Mouse (Mus musculus) embryonic stem cell, embryonic (primary cell): ENCODE data around the gene Ice1.

Experiments used
- CTCF ChIA-PET, 4 experiments: fragments of 300-600 bp in 2 of 4; fragments of 350-600 bp in 2 of 4; sonication (Branson Sonifier 250); formaldehyde crosslinking; loops; one replicate each; lab custom pipeline; 2022; ENCODE audit warnings: inconsistent platforms in 2 of 4; lab: Charles Lee
- POLR2A ChIA-PET, 4 experiments: fragments of 300-600 bp in 2 of 4; fragments of 350-600 bp in 2 of 4; sonication (Branson Sonifier 250); formaldehyde crosslinking; loops; one replicate each; lab custom pipeline; 2022; ENCODE audit warnings: antibody characterized with exemption in 4 of 4, inconsistent platforms in 1 of 4; lab: Charles Lee

Ice1 gene

DNA sequence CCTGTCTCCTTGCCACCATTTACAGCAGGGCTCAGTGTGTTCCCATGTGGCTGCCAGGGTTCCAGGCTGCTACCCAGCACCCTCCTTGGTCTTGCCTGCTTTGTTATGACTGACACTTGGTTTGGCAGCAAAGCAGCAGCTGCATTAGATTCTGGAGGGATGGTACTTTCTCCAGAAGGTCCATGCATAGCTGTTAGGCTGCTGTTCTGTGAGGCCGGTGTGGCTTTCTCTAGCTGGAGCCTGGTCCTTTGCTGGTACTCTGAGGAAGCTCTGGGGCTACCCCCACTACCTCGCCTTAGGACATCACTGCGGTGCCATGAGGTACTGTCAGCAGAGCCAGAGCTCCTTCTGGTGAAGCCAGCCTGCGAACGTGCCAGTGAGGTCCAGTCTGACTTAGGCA lies 32.1 kb downstream of the Ice1 start:
- CTCF ChIA-PET: interaction anchor here in 3 of 4 experiments (0.8 to 2.3 kb wide), 6 partner anchors 11 to 31 kb away, joined by 3 to 15 read pairs (median 4); no protein-coding TSS in a partner anchor
- POLR2A ChIA-PET: interaction anchor here in 2 of 4 experiments (0.6 to 1.4 kb wide), 4 partner anchors 11 to 273 kb away, joined by 3 read pairs; no protein-coding TSS in a partner anchor

DNA sequence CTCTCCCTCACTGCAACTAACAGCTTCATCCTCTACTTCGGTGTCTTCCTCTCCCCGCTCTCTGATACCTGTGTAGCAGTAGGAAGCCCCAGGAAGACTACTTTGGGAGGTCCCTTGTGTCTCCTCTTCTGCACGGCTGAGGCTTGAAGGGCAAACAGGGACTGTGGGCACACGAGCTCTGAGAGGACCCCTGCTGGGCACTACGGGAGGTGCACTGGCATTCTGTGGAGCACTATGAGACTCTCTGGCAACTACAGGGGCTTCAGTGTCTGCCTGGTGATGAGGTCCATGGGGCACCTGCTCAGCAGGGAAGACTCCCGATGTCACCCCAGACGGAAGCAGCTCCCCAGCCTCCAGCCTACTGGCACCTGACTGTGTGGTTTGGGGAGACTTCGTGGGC lies 32.7 kb downstream of the Ice1 start:
- ChIA-PET POLR2A (interaction anchor here in 1 of 4 experiments (1.2 kb wide), 1 partner anchor 17 kb away, joined by 3 read pairs; no protein-coding TSS in a partner anchor), CTCF (interaction anchor here in 3 of 4 experiments (0.5 to 2.3 kb wide), 10 partner anchors 11 to 1079 kb away, joined by 3 to 15 read pairs (median 3); no protein-coding TSS in a partner anchor)

DNA sequence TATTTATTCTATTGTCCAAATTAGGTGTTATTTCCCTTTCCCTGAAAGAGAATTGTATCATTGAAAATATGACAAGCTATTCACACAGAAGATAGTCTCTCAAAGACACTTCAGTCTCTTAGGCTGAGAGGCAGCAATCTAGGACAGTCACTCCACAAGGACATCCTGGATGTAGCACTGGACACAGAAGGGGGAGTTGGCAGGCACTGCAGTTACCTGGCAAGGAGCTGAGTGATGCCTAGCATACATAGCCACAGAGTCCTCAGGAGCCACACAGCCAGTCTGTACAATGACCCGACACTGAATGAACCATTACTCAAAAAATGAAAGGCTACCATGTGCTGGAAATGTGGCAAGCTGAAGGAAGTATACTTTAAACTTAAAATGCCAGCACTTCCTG lies 35.9 kb downstream of the Ice1 start:
- ChIA-PET POLR2A (interaction anchor here in 1 of 4 experiments (1.2 kb wide), 1 partner anchor 23 kb away, joined by 3 read pairs; no protein-coding TSS in a partner anchor), CTCF (interaction anchor here in 2 of 4 experiments (1.4 to 1.7 kb wide), 2 partner anchors 14 to 15 kb away, joined by 4 read pairs; no protein-coding TSS in a partner anchor)

DNA sequence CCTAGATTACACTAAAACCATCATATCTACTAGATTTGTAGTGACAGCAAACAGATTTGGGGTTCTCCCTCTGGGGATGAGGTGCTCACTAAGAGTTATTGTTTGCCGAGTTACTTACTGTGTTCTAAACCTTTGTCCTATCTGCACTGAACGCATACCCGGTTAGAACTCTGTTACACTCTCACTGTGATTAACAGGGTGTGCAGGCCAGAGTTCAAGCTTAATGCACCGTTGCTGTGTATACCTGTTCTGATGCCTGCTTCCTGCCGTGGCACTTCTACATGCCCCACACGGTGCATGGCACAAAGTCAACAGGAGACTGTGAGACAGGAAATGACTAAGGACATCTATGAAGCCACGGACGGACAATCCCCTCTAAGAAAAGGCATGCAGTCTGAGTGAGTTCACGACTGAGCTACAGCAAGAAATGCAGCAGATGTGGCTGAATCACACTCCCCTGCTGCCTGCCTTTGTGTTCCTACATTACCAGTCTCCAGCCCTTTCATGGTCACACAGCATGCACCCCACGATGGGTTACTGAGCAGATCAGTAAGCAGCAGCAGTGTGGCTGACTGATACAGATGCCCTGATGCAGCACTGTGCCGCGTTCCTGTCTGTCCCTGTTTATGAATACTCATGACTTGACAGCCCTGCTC lies 37.3 kb downstream of the Ice1 start:
- ChIA-PET POLR2A (interaction anchor here in 1 of 4 experiments (1.2 kb wide), 1 partner anchor 25 kb away, joined by 3 read pairs; no protein-coding TSS in a partner anchor), CTCF (no interaction called here)

DNA sequence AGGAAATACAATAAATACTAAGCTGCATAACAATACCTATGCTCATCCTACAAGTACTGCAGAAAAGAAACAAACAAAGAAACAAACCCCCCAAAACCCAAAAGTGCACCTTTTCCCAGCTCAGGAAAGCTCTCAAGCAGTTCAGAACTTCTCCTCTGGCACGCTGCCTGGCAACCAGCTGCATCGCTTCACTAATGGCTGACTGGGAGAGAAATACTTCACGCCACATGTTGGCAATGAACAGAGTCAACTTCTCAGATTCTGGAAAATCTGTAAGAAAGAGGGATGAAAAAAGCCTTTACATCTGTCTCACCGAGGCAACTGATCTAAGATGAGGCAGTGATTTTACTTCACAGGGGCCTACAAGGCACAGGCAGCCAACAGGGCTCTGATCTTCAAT lies 38.5 kb downstream of the Ice1 start:
- POLR2A ChIA-PET: no interaction called here
- CTCF ChIA-PET: no interaction called here

DNA sequence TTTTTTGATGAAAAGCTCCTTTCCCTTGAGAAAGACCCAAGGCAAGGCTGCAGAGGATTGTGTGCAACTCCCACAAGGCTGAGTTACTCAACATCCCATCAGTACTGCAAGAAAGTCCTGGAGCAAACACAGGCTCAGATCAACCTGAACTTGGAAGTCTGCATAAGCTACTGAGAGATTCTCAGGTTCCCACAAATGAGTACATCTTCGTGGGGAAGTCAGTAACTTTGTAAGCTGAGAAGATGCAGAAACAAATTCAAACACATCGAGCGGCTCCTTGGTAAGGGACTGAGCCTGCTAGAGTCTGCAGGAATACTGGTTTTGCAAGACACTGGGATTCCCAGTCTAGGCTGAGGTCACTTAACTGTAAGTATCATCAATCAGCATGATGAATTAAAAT lies 40.5 kb downstream of the Ice1 start:
- POLR2A ChIA-PET: interaction anchor here in 1 of 4 experiments (0.6 to 1.3 kb wide), 4 partner anchors 9 to 89 kb away, joined by 3 to 7 read pairs (median 4); no protein-coding TSS in a partner anchor
- CTCF ChIA-PET: interaction anchor here in 3 of 4 experiments (0.6 to 3.2 kb wide), 4 partner anchors 9 to 957 kb away, joined by 3 to 16 read pairs (median 6); no protein-coding TSS in a partner anchor

DNA sequence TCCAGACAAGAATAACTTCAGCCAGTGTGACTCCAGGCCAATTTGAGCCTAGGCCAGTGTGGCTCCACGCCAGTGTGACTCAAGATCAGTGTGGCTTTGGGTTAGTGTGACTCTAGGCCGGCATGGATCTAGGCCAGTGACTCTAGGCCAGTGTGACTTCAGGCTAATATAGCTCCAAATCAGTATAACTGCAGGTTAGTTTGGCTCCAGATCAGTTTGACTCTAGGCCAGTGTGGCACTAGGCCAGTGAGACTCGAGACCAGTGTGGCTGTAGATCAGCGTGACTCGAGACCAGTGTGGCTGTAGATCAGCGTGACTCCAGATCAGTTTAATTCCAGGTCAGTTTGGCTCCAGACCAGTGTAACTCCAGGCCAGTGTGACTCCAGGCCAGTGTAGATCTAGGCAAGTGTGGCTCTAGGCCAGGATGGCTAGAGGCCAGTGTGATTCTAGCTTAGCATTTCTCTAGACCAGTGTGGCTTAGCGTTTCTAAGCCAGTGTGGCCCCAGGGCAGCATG lies 47.1 kb downstream of the Ice1 start:
- CTCF ChIA-PET: interaction anchor here in 1 of 4 experiments (0.7 kb wide), 1 partner anchor 933 kb away, joined by 3 read pairs; no protein-coding TSS in a partner anchor
- POLR2A ChIA-PET: no interaction called here

DNA sequence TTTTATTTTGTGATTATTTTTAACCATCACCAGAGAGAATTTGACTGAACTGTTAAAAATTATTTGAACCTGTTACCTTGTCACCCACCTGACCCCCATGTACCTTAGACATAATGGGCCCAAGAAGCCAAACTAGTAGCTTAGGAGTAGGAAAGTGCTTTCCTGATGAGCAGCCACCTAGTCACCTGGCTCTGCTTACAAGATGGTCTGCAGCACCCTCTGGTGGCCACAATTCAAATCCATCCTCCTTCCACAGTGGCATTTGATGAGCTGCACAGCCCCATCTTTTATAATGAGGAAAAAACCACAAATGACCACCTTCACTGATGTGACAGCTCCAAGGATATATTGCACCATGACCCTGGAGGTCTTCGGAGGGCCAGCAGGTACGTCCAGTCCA lies 50.5 kb downstream of the Ice1 start:
- ChIA-PET POLR2A (interaction anchor here in 2 of 4 experiments (0.9 to 1.5 kb wide), 6 partner anchors 10 to 392 kb away, joined by 3 to 5 read pairs (median 3); no protein-coding TSS in a partner anchor), CTCF (interaction anchor here (0.5 to 1.9 kb wide), 35 partner anchors 8 to 1078 kb away, joined by 3 to 16 read pairs (median 4); partner anchors contain the start of gene Ube2ql1 (in 1 of the 4))

DNA sequence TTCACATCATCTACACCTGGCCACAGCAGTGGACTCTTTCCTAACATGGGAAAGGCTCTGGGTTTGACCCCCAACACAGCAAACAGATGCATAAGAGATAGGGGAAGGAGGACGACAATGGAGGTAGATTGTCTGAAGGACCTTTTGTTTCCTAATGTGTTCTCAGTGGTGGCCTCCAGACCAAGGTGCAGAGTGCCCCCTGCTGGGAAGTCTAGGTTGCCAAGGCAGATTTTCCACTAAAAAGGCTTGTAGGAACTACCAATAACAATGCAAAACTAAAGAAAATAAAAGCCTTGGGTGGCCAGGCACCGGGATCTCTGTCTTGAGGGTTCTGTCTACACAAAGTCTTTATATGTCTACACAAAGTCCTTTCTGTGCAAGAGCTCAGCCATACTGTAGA lies 54.9 kb downstream of the Ice1 start:
- CTCF ChIA-PET: interaction anchor here in 3 of 4 experiments (0.7 kb wide), 3 partner anchors 12 to 426 kb away, joined by 3 to 8 read pairs (median 5); no protein-coding TSS in a partner anchor
- POLR2A ChIA-PET: interaction anchor here in 1 of 4 experiments (0.7 kb wide), 1 partner anchor 487 kb away, joined by 3 read pairs; no protein-coding TSS in a partner anchor

DNA sequence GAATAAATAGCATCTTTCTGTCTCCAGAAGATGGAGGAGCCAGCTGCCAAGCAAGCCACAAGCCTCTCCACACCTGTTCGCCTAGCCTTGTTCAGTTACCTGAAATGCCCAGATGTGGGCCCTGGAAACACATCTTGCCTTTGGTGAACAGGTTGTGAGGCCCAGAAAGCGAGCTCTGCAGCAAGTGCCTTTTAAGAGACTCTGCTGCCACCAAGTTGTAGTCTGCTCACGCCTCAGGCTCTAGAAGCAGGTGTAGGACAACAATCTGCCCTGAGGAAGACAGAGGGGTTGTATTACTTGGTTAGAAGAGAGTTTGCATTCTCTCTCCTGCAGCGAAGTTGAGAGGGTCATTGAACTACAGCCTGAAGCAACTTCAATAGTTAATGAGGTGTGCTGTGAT lies 55.9 kb downstream of the Ice1 start:
- POLR2A ChIA-PET: interaction anchor here in 1 of 4 experiments (0.7 kb wide), 1 partner anchor 24 kb away, joined by 3 read pairs; no protein-coding TSS in a partner anchor
- CTCF ChIA-PET: interaction anchor here in 1 of 4 experiments (0.9 kb wide), 1 partner anchor 23 kb away, joined by 3 read pairs; no protein-coding TSS in a partner anchor

DNA sequence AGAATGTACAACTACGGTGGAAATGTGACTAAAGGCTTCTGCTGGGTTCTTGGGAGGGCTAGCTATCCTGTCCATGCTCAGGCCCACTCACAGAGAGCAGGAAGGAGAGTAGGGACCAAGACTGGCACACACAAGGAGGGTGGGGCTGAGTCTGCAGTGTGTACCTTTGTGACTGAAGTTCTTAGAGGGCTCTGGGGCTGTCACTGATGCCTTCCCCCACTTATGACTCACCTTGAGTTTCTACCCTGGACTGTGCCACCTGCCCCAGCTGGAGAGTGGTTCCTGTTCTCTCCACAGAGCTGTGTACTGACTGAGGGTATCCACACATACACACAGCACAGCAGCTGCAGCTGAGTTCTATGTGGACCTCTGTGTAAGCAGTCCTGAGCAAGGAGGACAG lies 63.2 kb downstream of the Ice1 start:
- ChIA-PET CTCF (interaction anchor here in 1 of 4 experiments (1.3 kb wide), 1 partner anchor 13 kb away, joined by 3 read pairs; no protein-coding TSS in a partner anchor), POLR2A (no interaction called here)

DNA sequence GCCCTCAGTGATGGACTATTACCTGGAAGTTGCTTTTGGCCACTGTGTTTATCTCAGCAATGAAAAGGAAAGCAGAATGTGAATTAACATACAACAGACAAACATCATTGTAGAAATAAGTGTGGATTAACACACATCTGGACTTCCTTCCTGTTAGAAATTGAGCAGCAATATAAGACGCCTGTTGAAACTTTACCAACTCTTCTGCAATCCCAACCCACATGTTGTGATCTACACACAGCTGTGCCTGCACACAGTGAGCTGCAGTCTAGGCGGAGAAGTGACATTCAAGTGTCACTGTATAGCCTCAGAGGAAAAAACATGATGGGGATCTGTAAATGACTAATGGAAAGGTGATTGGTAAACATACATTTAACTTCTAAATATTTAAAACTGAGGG lies 69.5 kb downstream of the Ice1 start:
- ChIA-PET POLR2A (no interaction called here), CTCF (no interaction called here)

DNA sequence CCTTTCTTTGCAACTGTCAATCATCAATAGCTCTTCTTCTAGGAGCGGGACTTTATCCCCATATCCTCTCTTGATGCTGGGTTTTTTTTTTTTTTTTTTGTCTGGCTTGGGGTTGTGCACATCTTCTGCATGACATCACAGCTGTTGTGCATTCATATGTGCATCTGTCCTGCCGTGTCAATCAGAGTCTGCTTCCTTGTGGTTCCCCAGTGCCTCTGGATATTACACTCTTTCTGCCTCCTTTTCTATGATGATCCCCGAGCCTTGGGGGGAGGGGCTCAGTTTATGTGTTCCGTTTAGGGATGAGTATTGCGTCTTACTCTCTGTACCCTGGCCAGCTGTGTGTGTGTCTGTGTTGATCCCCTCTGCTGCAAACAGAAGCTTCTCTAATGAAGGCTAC lies 84.0 kb downstream of the Ice1 start:
- POLR2A ChIA-PET: interaction anchor here in 1 of 4 experiments (0.7 kb wide), 1 partner anchor 43 kb away, joined by 3 read pairs; no protein-coding TSS in a partner anchor

DNA sequence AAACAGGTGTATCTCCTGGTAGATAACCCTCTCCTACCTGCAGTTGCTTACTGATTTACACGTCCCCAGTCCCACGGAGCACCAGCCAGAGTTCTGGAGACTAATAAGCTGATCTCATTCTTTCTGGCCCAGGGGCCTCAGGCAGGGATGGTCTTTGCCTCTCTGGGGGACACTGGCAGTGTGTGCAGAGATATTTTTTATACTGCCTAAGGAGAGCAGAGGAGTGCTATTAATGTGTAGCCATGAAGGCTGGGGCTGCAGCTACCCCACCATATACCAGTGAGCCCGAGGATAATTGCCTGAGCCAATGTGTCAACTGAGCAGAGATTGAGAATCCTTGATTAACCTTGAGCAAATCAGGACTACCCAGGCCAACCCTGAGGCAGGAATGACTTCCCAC lies 90.0 kb downstream of the Ice1 start:
- CTCF ChIA-PET: no interaction called here
- POLR2A ChIA-PET: no interaction called here

More for the DNA sequence above, 84.0 kb downstream of the Ice1 start:
- CTCF ChIA-PET: interaction anchor here in 1 of 4 experiments (0.6 kb wide), 2 partner anchors 454 to 637 kb away, joined by 3 to 5 read pairs; no protein-coding TSS in a partner anchor

DNA sequence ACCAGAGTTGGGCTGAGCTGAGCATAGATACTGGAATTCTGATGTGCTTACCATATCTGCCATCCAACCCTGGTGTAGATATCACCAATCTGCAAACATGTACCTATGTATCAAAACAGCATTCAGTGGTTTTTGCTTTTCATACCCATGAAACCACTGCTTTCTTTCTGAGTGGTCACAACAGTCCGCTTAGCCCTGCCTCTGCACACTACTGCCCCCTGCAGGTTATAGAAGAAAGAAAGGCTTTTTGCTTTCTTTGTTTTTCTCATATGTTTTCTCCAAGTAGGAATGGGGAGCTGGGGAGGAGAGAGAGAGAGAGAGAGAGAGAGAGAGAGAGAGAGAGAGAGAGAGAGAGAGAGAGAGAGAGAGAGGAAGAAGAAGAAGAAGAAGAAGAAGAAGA lies 92.2 kb downstream of the Ice1 start:
- CTCF ChIA-PET: interaction anchor here in 3 of 4 experiments (0.6 to 1.7 kb wide), 18 partner anchors 9 to 855 kb away, joined by 3 to 9 read pairs (median 3); partner anchors contain the start of gene Ube2ql1 (in 1 of the 3)
- POLR2A ChIA-PET: no interaction called here

DNA sequence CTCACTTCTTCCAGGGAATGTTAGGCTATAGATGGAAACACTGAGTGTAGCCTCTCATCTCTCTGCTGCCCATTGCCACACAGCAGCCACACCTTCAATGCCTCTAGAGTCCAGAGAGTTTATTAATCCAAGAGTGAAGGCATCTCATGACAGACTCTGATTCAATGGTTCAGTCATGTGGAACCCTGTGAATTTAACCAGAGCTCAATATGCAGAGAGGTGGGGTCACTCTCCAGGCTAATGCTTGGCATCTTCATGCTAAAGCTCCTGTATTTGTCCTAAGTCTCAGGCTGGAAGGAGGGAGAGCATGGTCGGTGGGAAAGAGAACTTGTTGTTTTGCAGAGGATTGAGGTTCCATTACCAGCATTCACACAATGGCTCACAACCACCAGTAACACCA lies 97.6 kb downstream of the Ice1 start:
- POLR2A ChIA-PET: interaction anchor here in 1 of 4 experiments (0.5 kb wide), 1 partner anchor 63 kb away, joined by 3 read pairs; no protein-coding TSS in a partner anchor
- CTCF ChIA-PET: interaction anchor here in 1 of 4 experiments (0.6 kb wide), 1 partner anchor 104 kb away, joined by 3 read pairs; no protein-coding TSS in a partner anchor

DNA sequence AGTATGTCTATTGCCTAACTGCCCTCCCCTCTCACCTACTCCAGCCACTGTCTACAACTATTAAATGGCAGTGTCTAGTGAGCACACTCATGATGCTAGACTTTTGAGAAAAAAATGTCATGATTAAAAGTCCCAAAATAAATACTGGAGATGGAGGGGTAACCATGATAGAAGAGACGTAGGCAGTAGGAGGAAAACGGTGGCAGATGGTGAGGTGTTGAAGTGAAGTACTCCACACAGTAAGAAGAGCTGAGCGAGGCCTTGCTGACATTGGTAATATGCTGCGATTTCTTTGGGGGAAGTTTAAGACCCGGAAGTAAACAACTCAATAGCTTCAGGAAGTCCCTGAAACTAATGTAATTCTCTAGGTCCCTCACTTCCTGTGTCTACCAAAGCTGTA lies 104.0 kb downstream of the Ice1 start:
- POLR2A ChIA-PET: interaction anchor here in 1 of 4 experiments (0.6 kb wide), 1 partner anchor 1006 kb away, joined by 3 read pairs; no protein-coding TSS in a partner anchor
- CTCF ChIA-PET: interaction anchor here in 2 of 4 experiments (0.8 to 2.0 kb wide), 3 partner anchors 11 to 23 kb away, joined by 4 to 9 read pairs (median 4); no protein-coding TSS in a partner anchor

DNA sequence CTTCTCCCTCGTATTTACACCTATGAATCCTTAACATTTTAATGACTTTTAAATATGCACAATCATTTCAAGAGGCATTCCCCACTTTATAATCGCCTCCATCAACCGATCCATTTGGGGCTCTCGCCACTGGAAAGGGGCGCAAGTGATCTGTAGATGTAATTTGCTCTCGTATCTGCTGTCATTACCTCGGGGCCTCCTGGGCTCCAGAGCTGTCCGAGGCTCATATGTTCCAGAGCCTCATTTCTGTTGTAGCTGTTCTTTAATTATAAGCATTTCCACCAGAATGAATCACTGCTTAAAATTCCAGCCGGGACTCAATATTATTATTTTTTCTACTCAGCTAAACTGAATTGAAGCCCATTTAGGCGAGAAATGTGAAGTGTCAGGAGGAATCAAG lies 104.7 kb downstream of the Ice1 start:
- POLR2A ChIA-PET: no interaction called here

More for the DNA sequence above, 104.7 kb downstream of the Ice1 start:
- CTCF ChIA-PET: interaction anchor here in 1 of 4 experiments (0.6 kb wide), 2 partner anchors 175 to 306 kb away, joined by 3 to 6 read pairs; no protein-coding TSS in a partner anchor
